Mouse (Mus musculus) testis, adult 2 months (tissue): ENCODE data around the gene Urm1.

ENCODE experiments used
- CTCF ChIP-seq: fragments of 200-500 bp; IDR thresholded peaks from 2 replicates; pipeline ENCODE4 v1.5.1; 2012; ENCODE audit warnings: low read depth, mild to moderate bottlenecking, inconsistent platforms, low read length, moderate library complexity; ENCODE audit not compliant: control insufficient read depth, insufficient read depth, insufficient replicate concordance
- POLR2A ChIP-seq: fragments of 200-500 bp; IDR thresholded peaks from 2 replicates; pipeline ENCODE4 v1.6.1; 2012; ENCODE audit warnings: low read depth, mild to moderate bottlenecking, inconsistent platforms, low read length, moderate library complexity; ENCODE audit not compliant: control insufficient read depth

DNA sequence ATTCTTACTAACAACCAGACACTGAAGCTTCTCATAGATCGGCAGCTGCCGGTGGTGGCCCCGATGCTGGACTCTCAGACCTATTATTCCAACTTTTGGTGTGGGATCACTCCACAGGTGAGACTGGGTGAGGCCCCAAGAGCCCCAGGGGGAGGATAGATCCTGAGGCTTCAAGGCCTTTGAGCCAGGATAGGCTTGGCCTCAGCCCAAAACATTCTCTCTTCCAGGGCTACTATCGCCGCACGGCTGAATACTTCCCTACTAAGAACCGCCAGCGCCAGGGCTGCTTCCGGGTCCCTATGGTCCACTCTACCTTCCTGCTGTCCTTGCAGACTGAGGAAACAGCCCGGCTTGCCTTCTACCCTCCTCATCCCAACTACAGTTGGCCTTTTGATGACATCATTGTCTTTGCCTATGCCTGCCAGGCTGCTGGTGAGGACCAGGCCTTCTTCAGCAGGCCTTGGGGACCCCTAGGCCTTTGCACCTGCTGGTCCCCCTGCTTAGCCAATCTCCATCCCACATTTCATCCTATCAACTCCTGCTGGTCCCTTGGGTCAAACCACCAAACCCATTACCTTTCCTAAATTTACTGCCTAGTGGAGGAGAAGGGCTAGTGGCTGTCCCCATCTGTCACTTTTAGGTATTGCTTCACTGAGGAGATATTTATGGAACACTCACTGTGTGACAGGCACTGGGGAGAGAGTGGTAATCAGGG lies 52.9 kb downstream of the Urm1 start:
- TF ChIP-seq CTCF (no peak), POLR2A (no peak)
